Mouse (Mus musculus) erythroblast, embryonic 14.5 days (primary cell): ENCODE measurements around the gene Lmntd1. TPM values are rescaled to one million over a fixed set of nuclear protein-coding genes. Genes with fewer than 3 reads are reported as not detected.

Experiments
- H3K27me3 ChIP-seq: 2 replicates; pipeline ENCODE4 v1.6.1; 2012; ENCODE audit warnings: inconsistent platforms; ENCODE audit not compliant: control insufficient read depth
- H3K36me3 ChIP-seq: 2 replicates; pipeline ENCODE4 v1.6.1; 2012; ENCODE audit warnings: mild to moderate bottlenecking, inconsistent platforms; ENCODE audit not compliant: control insufficient read depth
- H3K4me1 ChIP-seq: 2 replicates; pipeline ENCODE4 v1.6.1; 2012; ENCODE audit warnings: inconsistent platforms; ENCODE audit not compliant: control insufficient read depth
- H3K4me3 ChIP-seq: replicated peaks from 2 replicates; pipeline ENCODE3; 2012; ENCODE audit warnings: moderate library complexity, mild to moderate bottlenecking, inconsistent platforms
- H3K9me3 ChIP-seq: 2 replicates; pipeline ENCODE4 v1.6.1; 2012; ENCODE audit warnings: low read length, inconsistent platforms, mixed read lengths; ENCODE audit not compliant: control insufficient read depth
- GATA1 ChIP-seq: IDR thresholded peaks from 2 replicates; pipeline ENCODE4 v1.6.1; 2012; ENCODE audit warnings: low read length, inconsistent platforms, mixed read lengths
- TAL1 ChIP-seq: IDR thresholded peaks from 3 replicates; pipeline ENCODE4 v1.6.1; 2012; ENCODE audit warnings: low read length, inconsistent platforms, mixed read lengths
- polyA plus RNA-seq: library from polyadenylated mRNA; stranded (reverse); fragments of >175 nt; gene quantifications from 2 replicates; pipeline ENCODE4 v1.2.3, GENCODE M21; 2012

Lmntd1 gene
- polyA plus RNA-seq, 1 experiment, result not detected

GRCm38 (mm10) chr6:145320156-145320555 is 294.0 kb downstream of the Lmntd1 start:
- Histone ChIP-seq H3K4me3 (no peak overlapping the region), H3K27me3 (no peaks in the 10 kb centered on the region), H3K36me3 (no peaks in the 10 kb centered on the region), H3K9me3 (no peaks in the 10 kb centered on the region), H3K4me1 (peaks cover 2% of the 10 kb centered on the region)
- no peak for TF ChIP-seq GATA1
- TF ChIP-seq TAL1, result no peak

Other genes starting within 250 kb of the Lmntd1 start
- not detected in 2 replicates for gene Tuba3b, start 1.4 kb upstream of the Lmntd1 start, polyA plus RNA-seq
- gene Rassf8, start 132.4 kb upstream of the Lmntd1 start, polyA plus RNA-seq, result 0.06 TPM in 1 of 2 replicates, not detected in the other